Mouse (Mus musculus): ENCODE measurements at regions not wholly inside any gene's neighbourhood (a gene's known extent, or its start where the extent isn't known, plus 50 kb on each side); places are given as distances from the start of the nearest gene placed in this dataset.

- Histone ChIP-seq H3K36me3 (ENCODE audit: control insufficient read depth, insufficient read depth, low read length) (no peaks in the 10 kb centered on the region), H3K4me3 (ENCODE audit: low read depth, low read length) (no peak overlapping the region), H3K4me1 (replicated peaks; ENCODE audit: control insufficient read depth, insufficient read depth, low read length) (no peaks in the 10 kb centered on the region), H3K9ac (ENCODE audit: low read depth, low read length) (no peak overlapping the region), H3K4me2 (replicated peaks; ENCODE audit: low read depth, low read length) (no peak overlapping the region), H3K27ac (ENCODE audit: low read depth, low read length) (no peak overlapping the region), H3K9me3 (ENCODE audit: control insufficient read depth, low read length) (no peaks in the 10 kb centered on the region), H3K27me3 (ENCODE audit: control insufficient read depth, insufficient read depth, low read length) (no peaks in the 10 kb centered on the region)
- no peak for ATAC-seq (ENCODE audit: low FRiP score)
- DNase-seq (ENCODE audit: low spot score) = no peak
- WGBS = 75% methylated on average over 8 of the region's 8 CpGs
Observed at GRCm38 (mm10) chr15:36394914-36395671, 612.5 kb downstream of the Zfp706 start.

- 71% methylated on average over 4 of the region's 4 CpGs for WGBS
Observed at GRCm38 (mm10) chr15:36389775-36390174, 617.8 kb downstream of the Zfp706 start.

GRCm38 (mm10) chr15:36381228-36381671, 626.3 kb downstream of the Zfp706 start:
- Histone ChIP-seq H3K36me3 (ENCODE audit: control insufficient read depth, insufficient read depth, low read length) (no peaks in the 10 kb centered on the region), H3K27ac (ENCODE audit: low read depth, low read length) (no peak overlapping the region), H3K9ac (ENCODE audit: low read depth, low read length) (0 out of 2 replicates have a peak overlapping the region, but pooled peaks have one; percentile 4), H3K4me2 (replicated peaks; ENCODE audit: low read depth, low read length) (peak overlapping the region; percentile 13), H3K27me3 (ENCODE audit: control insufficient read depth, insufficient read depth, low read length) (peaks cover 2% of the 10 kb centered on the region; the same call in 1 of the 2 replicates), H3K9me3 (ENCODE audit: control insufficient read depth, low read length) (no peaks in the 10 kb centered on the region), H3K4me3 (ENCODE audit: low read depth, low read length) (no peak overlapping the region), H3K4me1 (replicated peaks; ENCODE audit: control insufficient read depth, insufficient read depth, low read length) (no peaks in the 10 kb centered on the region)
- WGBS = 8% methylated on average over 8 of the region's 8 CpGs
- ATAC-seq (ENCODE audit: low FRiP score) = no peak
- no peak for DNase-seq (ENCODE audit: low spot score)

More at GRCm38 (mm10) chr15:36389775-36390174, 617.8 kb downstream of the Zfp706 start:
- H3K9ac ChIP-seq (ENCODE audit: low read depth, low read length) = no peak overlapping the region
- H3K9me3 ChIP-seq (ENCODE audit: control insufficient read depth, low read length) = no peaks in the 10 kb centered on the region
- H3K4me2 ChIP-seq (replicated peaks; ENCODE audit: low read depth, low read length) = no peak overlapping the region
- no peak overlapping the region for H3K4me3 ChIP-seq (ENCODE audit: low read depth, low read length)
- H3K27me3 ChIP-seq (ENCODE audit: control insufficient read depth, insufficient read depth, low read length) = no peaks in the 10 kb centered on the region
- H3K27ac ChIP-seq (ENCODE audit: low read depth, low read length) = no peak overlapping the region
- ATAC-seq (ENCODE audit: low FRiP score) = no peak
- no peaks in the 10 kb centered on the region for H3K36me3 ChIP-seq (ENCODE audit: control insufficient read depth, insufficient read depth, low read length)
- no peak for DNase-seq (ENCODE audit: low spot score)
- no peaks in the 10 kb centered on the region for H3K4me1 ChIP-seq (replicated peaks; ENCODE audit: control insufficient read depth, insufficient read depth, low read length)

GRCm38 (mm10) chr15:36380461-36381227, 626.9 kb downstream of the Zfp706 start:
- no peak for DNase-seq (ENCODE audit: low spot score)
- no peak for ATAC-seq (ENCODE audit: low FRiP score)
- peaks cover 2% of the 10 kb centered on the region; the same call in 1 of the 2 replicates for H3K27me3 ChIP-seq (ENCODE audit: control insufficient read depth, insufficient read depth, low read length)
- H3K4me1 ChIP-seq (replicated peaks; ENCODE audit: control insufficient read depth, insufficient read depth, low read length) = no peaks in the 10 kb centered on the region
- H3K4me2 ChIP-seq (replicated peaks; ENCODE audit: low read depth, low read length) = peak overlapping the region; percentile 13
- no peak overlapping the region for H3K9ac ChIP-seq (ENCODE audit: low read depth, low read length)
- 11% methylated on average over 17 of the region's 17 CpGs for WGBS
- H3K4me3 ChIP-seq (ENCODE audit: low read depth, low read length) = no peak overlapping the region
- H3K9me3 ChIP-seq (ENCODE audit: control insufficient read depth, low read length) = no peaks in the 10 kb centered on the region
- H3K36me3 ChIP-seq (ENCODE audit: control insufficient read depth, insufficient read depth, low read length) = no peaks in the 10 kb centered on the region
- no peak overlapping the region for H3K27ac ChIP-seq (ENCODE audit: low read depth, low read length)

GRCm38 (mm10) chr15:36378640-36379039, 628.9 kb downstream of the Zfp706 start:
- no peaks in the 10 kb centered on the region for H3K9me3 ChIP-seq (ENCODE audit: control insufficient read depth, low read length)
- no peaks in the 10 kb centered on the region for H3K36me3 ChIP-seq (ENCODE audit: control insufficient read depth, insufficient read depth, low read length)

GRCm38 (mm10) chr15:36376551-36376950, 631.0 kb downstream of the Zfp706 start:
- 77% methylated on average over 6 of the region's 6 CpGs for WGBS
- Histone ChIP-seq H3K4me3 (ENCODE audit: low read depth, low read length) (no peak overlapping the region), H3K9ac (ENCODE audit: low read depth, low read length) (no peak overlapping the region), H3K9me3 (ENCODE audit: control insufficient read depth, low read length) (no peaks in the 10 kb centered on the region), H3K27ac (ENCODE audit: low read depth, low read length) (no peak overlapping the region), H3K27me3 (ENCODE audit: control insufficient read depth, insufficient read depth, low read length) (0 out of 2 replicates have a peak, but pooled peaks cover 3% of the 10 kb centered on the region), H3K36me3 (ENCODE audit: control insufficient read depth, insufficient read depth, low read length) (no peaks in the 10 kb centered on the region), H3K4me2 (replicated peaks; ENCODE audit: low read depth, low read length) (no peak overlapping the region), H3K4me1 (replicated peaks; ENCODE audit: control insufficient read depth, insufficient read depth, low read length) (peaks cover 5% of the 10 kb centered on the region; the same call in 1 of the 2 replicates)
- ATAC-seq (ENCODE audit: low FRiP score) (no peak), DNase-seq (ENCODE audit: low spot score) (no peak)

More at GRCm38 (mm10) chr15:36378640-36379039, 628.9 kb downstream of the Zfp706 start:
- WGBS = 95% methylated on average over 4 of the region's 4 CpGs
- H3K4me1 ChIP-seq (replicated peaks; ENCODE audit: control insufficient read depth, insufficient read depth, low read length) = peaks cover 5% of the 10 kb centered on the region; the same call in 1 of the 2 replicates
- H3K9ac ChIP-seq (ENCODE audit: low read depth, low read length) = no peak overlapping the region
- no peak overlapping the region for H3K4me2 ChIP-seq (replicated peaks; ENCODE audit: low read depth, low read length)
- ATAC-seq (ENCODE audit: low FRiP score) (no peak), DNase-seq (ENCODE audit: low spot score) (no peak)
- peaks cover 5% of the 10 kb centered on the region; the same call in 1 of the 2 replicates for H3K27me3 ChIP-seq (ENCODE audit: control insufficient read depth, insufficient read depth, low read length)
- H3K4me3 ChIP-seq (ENCODE audit: low read depth, low read length) = no peak overlapping the region
- H3K27ac ChIP-seq (ENCODE audit: low read depth, low read length) = no peak overlapping the region

- 0% methylated on average over 1 of the region's 1 CpGs for WGBS
- Histone ChIP-seq H3K27ac (ENCODE audit: low read depth, low read length) (no peak overlapping the region), H3K4me1 (replicated peaks; ENCODE audit: control insufficient read depth, insufficient read depth, low read length) (peaks cover 5% of the 10 kb centered on the region; the same call in 1 of the 2 replicates), H3K9ac (ENCODE audit: low read depth, low read length) (no peak overlapping the region), H3K9me3 (ENCODE audit: control insufficient read depth, low read length) (no peaks in the 10 kb centered on the region), H3K27me3 (ENCODE audit: control insufficient read depth, insufficient read depth, low read length) (0 out of 2 replicates have a peak, but pooled peaks cover 3% of the 10 kb centered on the region), H3K4me2 (replicated peaks; ENCODE audit: low read depth, low read length) (peak overlapping the region; percentile 36), H3K4me3 (ENCODE audit: low read depth, low read length) (no peak overlapping the region), H3K36me3 (ENCODE audit: control insufficient read depth, insufficient read depth, low read length) (no peaks in the 10 kb centered on the region)
- ATAC-seq (ENCODE audit: low FRiP score) = no peak
- no peak for DNase-seq (ENCODE audit: low spot score)
Observed at GRCm38 (mm10) chr15:36375549-36375885, 632.1 kb downstream of the Zfp706 start.

GRCm38 (mm10) chr15:36374732-36375548, 632.6 kb downstream of the Zfp706 start:
- Histone ChIP-seq H3K9ac (ENCODE audit: low read depth, low read length) (peak overlapping the region; percentile 20), H3K27me3 (ENCODE audit: control insufficient read depth, insufficient read depth, low read length) (0 out of 2 replicates have a peak, but pooled peaks cover 3% of the 10 kb centered on the region), H3K9me3 (ENCODE audit: control insufficient read depth, low read length) (no peaks in the 10 kb centered on the region), H3K27ac (ENCODE audit: low read depth, low read length) (no peak overlapping the region), H3K36me3 (ENCODE audit: control insufficient read depth, insufficient read depth, low read length) (no peaks in the 10 kb centered on the region), H3K4me1 (replicated peaks; ENCODE audit: control insufficient read depth, insufficient read depth, low read length) (peaks cover 5% of the 10 kb centered on the region; the same call in 1 of the 2 replicates), H3K4me3 (ENCODE audit: low read depth, low read length) (peak overlapping the region; percentile 19), H3K4me2 (replicated peaks; ENCODE audit: low read depth, low read length) (peak overlapping the region; percentile 36)
- ATAC-seq (ENCODE audit: low FRiP score) = peak; percentile 54
- WGBS = 3% methylated on average over 20 of the region's 20 CpGs
- DNase-seq (ENCODE audit: low spot score) = peak; percentile 55
